Mouse (Mus musculus): ENCODE measurements around the gene Cntn1. TPM values are rescaled to one million over a fixed set of nuclear protein-coding genes. Genes with fewer than 3 reads are reported as not detected.
A peak's percentile ranks its signal among the peaks of the same experiment; 100 is the strongest.
"Not testable (repeated sequence)": the region's sequence is repeated elsewhere in the genome, so short reads cannot be mapped to it uniquely, and the experiment has no call there.

The Cntn1 gene
- total RNA-seq, 2 experiments from 2014 or later = not detected

- intact Hi-C loops (cut with DNase I) = no loop called here
- no peak for DNase-seq
Measured at GRCm38 (mm10) chr15:92235836-92236235, 184.9 kb downstream of the Cntn1 start.

GRCm38 (mm10) chr15:92264980-92265707 is 214.2 kb downstream of the Cntn1 start:
- intact Hi-C loops (cut with DNase I) = loop anchor here (1.0 to 2.0 kb wide), 2 partner anchors 170 to 951 kb away; no protein-coding TSS in a partner anchor
- peak; percentile 23 to 45 for DNase-seq

GRCm38 (mm10) chr15:92268341-92268740 is 217.4 kb downstream of the Cntn1 start:
- intact Hi-C loops (cut with DNase I) = no loop called here

GRCm38 (mm10) chr15:92268741-92269322 is 217.9 kb downstream of the Cntn1 start:
- DNase-seq = no peak
- intact Hi-C loops (cut with DNase I) = no loop called here

More at GRCm38 (mm10) chr15:92268341-92268740, 217.4 kb downstream of the Cntn1 start:
- DNase-seq = no peak

GRCm38 (mm10) chr15:92271801-92272365 is 220.9 kb downstream of the Cntn1 start:
- intact Hi-C loops (cut with DNase I) = no loop called here

GRCm38 (mm10) chr15:92276826-92277225 is 225.9 kb downstream of the Cntn1 start:
- intact Hi-C loops (cut with DNase I) = no loop called here
- DNase-seq = no peak

More at GRCm38 (mm10) chr15:92271801-92272365, 220.9 kb downstream of the Cntn1 start:
- no peak for DNase-seq

GRCm38 (mm10) chr15:92277984-92278383 is 227.0 kb downstream of the Cntn1 start:
- no peak for DNase-seq

GRCm38 (mm10) chr15:92280966-92281365 is 230.0 kb downstream of the Cntn1 start:
- DNase-seq = no peak
- intact Hi-C loops (cut with DNase I) = no loop called here

More at GRCm38 (mm10) chr15:92277984-92278383, 227.0 kb downstream of the Cntn1 start:
- intact Hi-C loops (cut with DNase I) = no loop called here

GRCm38 (mm10) chr15:92287616-92288015 is 236.7 kb downstream of the Cntn1 start:
- intact Hi-C loops (cut with DNase I) = no loop called here
- DNase-seq = no peak

- DNase-seq = no peak
- intact Hi-C loops (cut with DNase I) = no loop called here
Measured at GRCm38 (mm10) chr15:92296479-92296878, 245.5 kb downstream of the Cntn1 start.

GRCm38 (mm10) chr15:92302796-92303195 is 251.8 kb downstream of the Cntn1 start:
- DNase-seq = no peak
- intact Hi-C loops (cut with DNase I) = no loop called here

GRCm38 (mm10) chr15:92304221-92304620 is 253.3 kb downstream of the Cntn1 start:
- intact Hi-C loops (cut with DNase I) = no loop called here
- no peak for DNase-seq

- DNase-seq = no peak
- intact Hi-C loops (cut with DNase I) = no loop called here
Measured at GRCm38 (mm10) chr15:92321959-92322358, 271.0 kb downstream of the Cntn1 start.

GRCm38 (mm10) chr15:92327111-92327510 is 276.1 kb downstream of the Cntn1 start:
- intact Hi-C loops (cut with DNase I) = no loop called here
- no peak for DNase-seq

GRCm38 (mm10) chr15:92340253-92340652 is 289.3 kb downstream of the Cntn1 start:
- intact Hi-C loops (cut with DNase I) = no loop called here
- DNase-seq = no peak

GRCm38 (mm10) chr15:92341424-92341823 is 290.5 kb downstream of the Cntn1 start:
- DNase-seq = no peak
- intact Hi-C loops (cut with DNase I) = no loop called here

GRCm38 (mm10) chr15:92344136-92344869 is 293.3 kb downstream of the Cntn1 start:
- DNase-seq = no peak
- intact Hi-C loops (cut with DNase I) = no loop called here

- no peak for DNase-seq
- intact Hi-C loops (cut with DNase I) = no loop called here
Measured at GRCm38 (mm10) chr15:92347426-92347825, 296.5 kb downstream of the Cntn1 start.

GRCm38 (mm10) chr15:92347902-92348301 is 296.9 kb downstream of the Cntn1 start:
- intact Hi-C loops (cut with DNase I) = no loop called here
- DNase-seq = no peak

- DNase-seq; intact Hi-C loops (cut with DNase I): not testable (repeated sequence)
Measured at GRCm38 (mm10) chr15:92348453-92348852, 297.5 kb downstream of the Cntn1 start.

GRCm38 (mm10) chr15:92364153-92364552 is 313.2 kb downstream of the Cntn1 start:
- peak; percentile 21 for DNase-seq
- intact Hi-C loops (cut with DNase I) = no loop called here

Measured in heart, postnatal 36 days (tissue).